Mouse (Mus musculus) liver, postnatal 0 days (tissue): ENCODE results near the gene Dsn1.

Experiments used
- CTCF ChIP-seq: sonication (generic); IDR thresholded peaks from 2 replicates; pipeline ENCODE4 v1.5.1; 2016; ENCODE audit warnings: antibody characterized with exemption, low read depth
- EP300 ChIP-seq: IDR thresholded peaks from 2 replicates; pipeline ENCODE4 v1.6.1; 2016; ENCODE audit warnings: antibody characterized with exemption, low read depth, mild to moderate bottlenecking

GRCm38 (mm10) chr2:157037303-157037702, 30.3 kb upstream of the Dsn1 start:
- TF ChIP-seq CTCF (no peak), EP300 (no peak)
